Mouse (Mus musculus) olfactory bulb, adult 2 months (tissue): Measurements from ENCODE around the gene Dchs1.

ENCODE experiments used
- CTCF ChIP-seq: fragments of 200-500 bp; IDR thresholded peaks from 2 replicates; pipeline ENCODE4 v1.5.1; 2012; ENCODE audit warnings: low read depth, mild to moderate bottlenecking, low read length, moderate library complexity; ENCODE audit not compliant: insufficient read depth
- POLR2A ChIP-seq: fragments of 200-500 bp; IDR thresholded peaks from 2 replicates; pipeline ENCODE4 v1.6.1; 2012; ENCODE audit warnings: mild to moderate bottlenecking, low read depth, low read length, moderate library complexity; ENCODE audit not compliant: insufficient read depth

DNA sequence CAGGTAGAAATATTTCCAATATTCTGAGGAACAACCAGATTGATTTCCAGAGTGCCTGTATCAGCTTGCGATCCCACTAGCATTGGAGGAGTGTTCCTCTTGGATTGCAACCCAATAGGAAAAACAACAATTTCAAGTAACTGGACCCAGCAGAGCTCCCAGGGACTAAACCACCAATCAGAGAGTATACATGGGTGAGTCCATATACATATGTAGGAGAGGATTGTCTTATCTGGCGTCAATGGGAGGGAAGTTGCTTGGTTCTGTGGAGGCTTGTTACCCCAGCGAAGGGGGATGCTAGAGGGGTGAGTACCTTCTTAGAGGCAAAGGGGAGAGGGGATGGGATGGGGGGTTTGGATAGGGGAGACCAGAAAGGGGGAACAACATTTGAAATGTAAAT is 25.9 kb upstream of the Dchs1 start:
- no peak for TF ChIP-seq CTCF
- no peak for TF ChIP-seq POLR2A
